ENCODE assay signal across 8 mouse cellular contexts in genomic region chr4:59819477-59820022, GRCm38 (mm10). TPM values are rescaled to one million over a fixed set of nuclear protein-coding genes. Genes with fewer than 3 reads are reported as not detected.
DNase-seq lines count a peak whose midpoint lies in the region; ATAC-seq and TF ChIP-seq lines count a peak whose summit lies in the region.

No protein-coding gene starts in this region.

- H3K4me1 ChIP-seq in G1E (ENCODE audit: insufficient read depth, low read depth, low read length): peaks cover 23% of the 10 kb centered on the region
- peaks cover 14% of the 10 kb centered on the region for H3K4me1 ChIP-seq in forebrain, embryonic 15.5 days
- H3K4me1 ChIP-seq in limb, embryonic 13.5 days: peaks cover 15% of the 10 kb centered on the region
- H3K4me1 ChIP-seq in neural tube, embryonic 11.5 days (ENCODE audit: control insufficient read depth, insufficient read depth, low read length): peaks cover 8% of the 10 kb centered on the region; the same call in 1 of the 2 replicates

- 7% methylated on average over 12 of the region's 12 CpGs for WGBS in forebrain, embryonic 15.5 days
- 41% methylated on average over 12 of the region's 12 CpGs for WGBS in limb, embryonic 13.5 days
- 28% methylated on average over 12 of the region's 12 CpGs for WGBS in neural tube, embryonic 11.5 days

- H3K4me2 ChIP-seq in forebrain, embryonic 15.5 days (replicated peaks): 0 out of 2 replicates have a peak overlapping the region, but pooled peaks have one; percentile 5
- no peak overlapping the region for H3K4me2 ChIP-seq in limb, embryonic 13.5 days (replicated peaks)
- H3K4me2 ChIP-seq in neural tube, embryonic 11.5 days (ENCODE audit: low read depth): no peak overlapping the region

- H3K9me3 ChIP-seq in G1E (replicated peaks): no peaks in the 10 kb centered on the region
- H3K9me3 ChIP-seq in forebrain, embryonic 15.5 days: no peaks in the 10 kb centered on the region
- no peaks in the 10 kb centered on the region for H3K9me3 ChIP-seq in limb, embryonic 13.5 days
- H3K9me3 ChIP-seq in neural tube, embryonic 11.5 days (ENCODE audit: control insufficient read depth, low read length): no peaks in the 10 kb centered on the region

- H3K27ac ChIP-seq in forebrain, embryonic 15.5 days (replicated peaks): peak overlapping the region; percentile 61
- no peak overlapping the region for H3K27ac ChIP-seq in limb, embryonic 13.5 days
- peak overlapping the region; percentile 39; the same call in 1 of the 2 replicates for H3K27ac ChIP-seq in neural tube, embryonic 11.5 days (ENCODE audit: low read depth, low read length)

- H3K4me3 ChIP-seq in G1E (ENCODE audit: low read depth, low read length): no peak overlapping the region
- H3K4me3 ChIP-seq in forebrain, embryonic 15.5 days: no peak overlapping the region
- H3K4me3 ChIP-seq in limb, embryonic 13.5 days: no peak overlapping the region
- no peak overlapping the region for H3K4me3 ChIP-seq in neural tube, embryonic 11.5 days (ENCODE audit: low read depth, low read length)

- TF ChIP-seq CTCF in G1E (IDR thresholded peaks at IDR 0.05; ENCODE audit: low read depth, low read length): no peak

- no peak overlapping the region for H3K9ac ChIP-seq in forebrain, embryonic 15.5 days (replicated peaks)
- no peak overlapping the region; the same call in 1 of the 2 replicates for H3K9ac ChIP-seq in limb, embryonic 13.5 days
- H3K9ac ChIP-seq in neural tube, embryonic 11.5 days (ENCODE audit: low read length): no peak overlapping the region

- no peaks in the 10 kb centered on the region for H3K27me3 ChIP-seq in G1E (ENCODE audit: insufficient read depth, low read length)
- H3K27me3 ChIP-seq in forebrain, embryonic 15.5 days: no peaks in the 10 kb centered on the region
- no peaks in the 10 kb centered on the region for H3K27me3 ChIP-seq in limb, embryonic 13.5 days
- no peaks in the 10 kb centered on the region for H3K27me3 ChIP-seq in neural tube, embryonic 11.5 days (ENCODE audit: control insufficient read depth, insufficient read depth, low read length)

- H3K36me3 ChIP-seq in G1E (replicated peaks): peaks cover 52% of the 10 kb centered on the region
- no peaks in the 10 kb centered on the region for H3K36me3 ChIP-seq in forebrain, embryonic 15.5 days
- H3K36me3 ChIP-seq in limb, embryonic 13.5 days: no peaks in the 10 kb centered on the region
- no peaks in the 10 kb centered on the region for H3K36me3 ChIP-seq in neural tube, embryonic 11.5 days (ENCODE audit: control insufficient read depth, insufficient read depth, low read length)

- ATAC-seq in G1E (ENCODE audit: extremely low read depth, insufficient number of reproducible peaks, low FRiP score, poor library complexity, severe bottlenecking): peak; percentile 58
- ATAC-seq in forebrain, embryonic 15.5 days (replicated peaks): peak; percentile 89
- ATAC-seq in limb, embryonic 13.5 days (ENCODE audit: low FRiP score, low read depth): 0 out of 2 replicates have a peak, but pooled peaks have one; percentile 41
- ATAC-seq in neural tube, embryonic 11.5 days (ENCODE audit: insufficient read depth, low FRiP score, low TSS enrichment): peak; percentile 93

- DNase-seq in embryo, embryonic 10 days (ENCODE audit: low spot score): peak; percentile 23
- DNase-seq in embryo, embryonic 9.5 days (ENCODE audit: extremely low spot score): no peak
- DNase-seq in G1E (ENCODE audit: low spot score): peak; percentile 38
- DNase-seq in neural tube, embryonic 11.5 days (ENCODE audit: low spot score): peak; percentile 55
- no peak for DNase-seq in adrenal gland, postnatal 14 days
- no peak for DNase-seq in spleen, postnatal 36 days (ENCODE audit: low spot score in 2 of 2)

RNA-seq across cellular contexts. Expression of gene Snx30, which starts 13.9 kb away (rescaled TPM):
- total RNA-seq in G1E (2014; fragmentation: Nextera tagmentation) (8.2 and 9.8 TPM in 2 replicates), G1E (2017) (33.2 and 36.4 TPM in 2 replicates)
- polyA plus RNA-seq in G1E (2012): 4.7 and 5.4 TPM in 2 replicates
- 10.7 and 13.0 TPM in 2 replicates for polyA plus RNA-seq in forebrain, embryonic 15.5 days (2015; fragmentation: Nextera tagmentation; extraction: Ambion mirVana)
- polyA plus RNA-seq in limb, embryonic 13.5 days (2015; fragmentation: Nextera tagmentation; extraction: Ambion mirVana): 8.0 and 11.2 TPM in 2 replicates
- 10.6 and 14.4 TPM in 2 replicates for polyA plus RNA-seq in neural tube, embryonic 11.5 days (2014; fragmentation: Nextera tagmentation; extraction: Ambion mirVana)
- total RNA-seq in adrenal gland, postnatal 14 days (2021): 7.3 and 9.5 TPM in 2 replicates

RNA-seq across cellular contexts. Expression of gene Inip, which starts 18.2 kb away (rescaled TPM):
- 67.9 and 84.5 TPM in 2 replicates for total RNA-seq in G1E (2014; fragmentation: Nextera tagmentation)
- total RNA-seq in G1E (2017): 92.4 and 95.8 TPM in 2 replicates
- polyA plus RNA-seq in G1E (2012): 28.7 and 41.7 TPM in 2 replicates
- polyA plus RNA-seq in forebrain, embryonic 15.5 days (2015; fragmentation: Nextera tagmentation; extraction: Ambion mirVana): 77.2 and 80.6 TPM in 2 replicates
- polyA plus RNA-seq in limb, embryonic 13.5 days (2015; fragmentation: Nextera tagmentation; extraction: Ambion mirVana): 60.7 and 61.0 TPM in 2 replicates
- polyA plus RNA-seq in neural tube, embryonic 11.5 days (2014; fragmentation: Nextera tagmentation; extraction: Ambion mirVana): 90.2 and 95.9 TPM in 2 replicates
- total RNA-seq in adrenal gland, postnatal 14 days (2021): 14.2 and 19.3 TPM in 2 replicates

Comparison
In these comparisons a context has a peak if more than half of its experiments do, and no peak if none do; other contexts are left out.
1. DNase-seq: peak in embryo, embryonic 10 days (single experiment), G1E (single experiment) and neural tube, embryonic 11.5 days (single experiment); none in embryo, embryonic 9.5 days (single experiment), adrenal gland, postnatal 14 days (single experiment) and spleen, postnatal 36 days (0 of 2).
2. ATAC-seq: peak in every context shown above with its lines; median percentile 93 in neural tube, embryonic 11.5 days; 89 in forebrain, embryonic 15.5 days; 58 in G1E; 41 in limb, embryonic 13.5 days.